Mouse (Mus musculus) heart, postnatal 0 days (tissue): Measurements from ENCODE around the gene Sstr5. TPM values are rescaled to one million over a fixed set of nuclear protein-coding genes. Genes with fewer than 3 reads are reported as not detected.

ENCODE experiments used
- ATAC-seq: fragments of 200-750 bp; cut with Nextera tagmentation; 2 replicates; pipeline ENCODE4 v1.8.0; 2017; ENCODE audit warnings: low read depth, moderate number of reproducible peaks, moderate library complexity; ENCODE audit not compliant: insufficient read depth
- DNase-seq: peaks from one replicate; pipeline ENCODE4 v3.0.0-alpha.2; 2016; ENCODE audit warnings: low spot score
- H3K27ac ChIP-seq: fragments of 300-500 bp; sonication (generic); 2 replicates; pipeline ENCODE4 v1.5.1; 2014; ENCODE audit warnings: low read depth, mild to moderate bottlenecking
- H3K27me3 ChIP-seq: fragments of 300-500 bp; sonication (generic); 2 replicates; pipeline ENCODE4 v1.6.1; 2014; ENCODE audit warnings: low read length, mixed read lengths; ENCODE audit not compliant: control insufficient read depth, insufficient read depth
- H3K36me3 ChIP-seq: fragments of 300-500 bp; sonication (generic); replicated peaks from 2 replicates; pipeline ENCODE4 v1.6.1; 2014; ENCODE audit warnings: low read length, mixed read lengths; ENCODE audit not compliant: control insufficient read depth, insufficient read depth
- H3K4me1 ChIP-seq: fragments of 300-500 bp; sonication (generic); 2 replicates; pipeline ENCODE4 v1.6.1; 2014; ENCODE audit warnings: antibody characterized with exemption; ENCODE audit not compliant: control insufficient read depth, insufficient read depth
- H3K4me2 ChIP-seq: fragments of 300-500 bp; sonication (generic); 2 replicates; pipeline ENCODE4 v1.6.1; 2014; ENCODE audit warnings: low read depth, mild to moderate bottlenecking, low read length, moderate library complexity
- H3K4me3 ChIP-seq: fragments of 300-500 bp; sonication (generic); 2 replicates; pipeline ENCODE4 v1.5.1; 2014; ENCODE audit warnings: low read depth, low read length
- H3K9ac ChIP-seq: fragments of 300-500 bp; sonication (generic); replicated peaks from 2 replicates; pipeline ENCODE4 v1.6.1; 2014; ENCODE audit warnings: low read depth, low read length, mixed read lengths
- H3K9me3 ChIP-seq: fragments of 300-500 bp; sonication (generic); replicated peaks from 2 replicates; pipeline ENCODE4 v1.6.1; 2016; ENCODE audit warnings: low read length; ENCODE audit not compliant: control insufficient read depth
- CTCF ChIP-seq: IDR thresholded peaks from 2 replicates; pipeline ENCODE4 v1.5.1; 2016; ENCODE audit warnings: antibody characterized with exemption, control low read depth, low read depth
- EP300 ChIP-seq: IDR thresholded peaks from 2 replicates; pipeline ENCODE4 v1.6.1; 2016; ENCODE audit warnings: antibody characterized with exemption, low read depth
- WGBS: fragments of 180-500 bp; shearing (Covaris S2); extraction: QIAGEN DNeasy Blood & Tissue Kit; methylation state at CpG from one replicate; pipeline ENCODE4 v1.1.7; 2014; 5-methylcytosine and 5-hydroxymethylcytosine counted together
- polyA plus RNA-seq: library from polyadenylated mRNA; unstranded; fragments of >200 nt; fragmentation: Nextera tagmentation; extraction: Ambion mirVana; gene quantifications from 2 replicates; pipeline ENCODE4 v1.2.1, GENCODE M21; 2015
- total RNA-seq: library from RNA; depleted of rRNA; stranded (reverse); fragments of >200 nt; gene quantifications from 2 replicates; pipeline ENCODE4 v1.2.3, GENCODE M21; 2014; ENCODE audit warnings: low replicate concordance

Sstr5 gene
- total and polyA plus RNA-seq, 2 experiments from 2014 or later, result not detected

GRCm38 (mm10) chr17:25472044-25472443 is 25.0 kb downstream of the Sstr5 start:
- DNase-seq (no peak), ATAC-seq (no peak)
- no peak overlapping the region for H3K27ac ChIP-seq
- peaks cover 17% of the 10 kb centered on the region; the same call in 1 of the 2 replicates for H3K4me1 ChIP-seq
- H3K9ac ChIP-seq, result no peak overlapping the region
- H3K9me3 ChIP-seq, result no peaks in the 10 kb centered on the region
- H3K36me3 ChIP-seq, result no peaks in the 10 kb centered on the region
- H3K4me2 ChIP-seq, result peak overlapping the region; percentile 50; the same call in 1 of the 2 replicates
- H3K4me3 ChIP-seq, result no peak overlapping the region
- peaks cover 25% of the 10 kb centered on the region for H3K27me3 ChIP-seq
- WGBS, result 29% methylated on average over 14 of the region's 14 CpGs
- TF ChIP-seq CTCF (no peak), EP300 (no peak)

GRCm38 (mm10) chr17:25471418-25471817 is 25.7 kb downstream of the Sstr5 start:
- WGBS, result 32% methylated on average over 8 of the region's 8 CpGs
- TF ChIP-seq EP300 (no peak), CTCF (no peak)
- H3K4me3 ChIP-seq, result no peak overlapping the region

GRCm38 (mm10) chr17:25469798-25470197 is 27.3 kb downstream of the Sstr5 start:
- DNase-seq, result peak; percentile 69
- TF ChIP-seq EP300, result no peak
- TF ChIP-seq CTCF, result peak; percentile 84
- Histone ChIP-seq H3K4me2 (no peak overlapping the region), H3K27me3 (peaks cover 15% of the 10 kb centered on the region), H3K27ac (no peak overlapping the region), H3K9me3 (no peaks in the 10 kb centered on the region), H3K4me1 (peaks cover 12% of the 10 kb centered on the region; the same call in 1 of the 2 replicates), H3K36me3 (no peaks in the 10 kb centered on the region), H3K9ac (no peak overlapping the region), H3K4me3 (no peak overlapping the region)
- 28% methylated on average over 6 of the region's 8 CpGs for WGBS
- 0 out of 2 replicates have a peak, but pooled peaks have one; percentile 10 for ATAC-seq

More at GRCm38 (mm10) chr17:25471418-25471817, 25.7 kb downstream of the Sstr5 start:
- DNase-seq (peak; percentile 40), ATAC-seq (no peak)
- Histone ChIP-seq H3K4me1 (peaks cover 15% of the 10 kb centered on the region; the same call in 1 of the 2 replicates), H3K27me3 (peaks cover 25% of the 10 kb centered on the region), H3K4me2 (peak overlapping the region; percentile 50), H3K9ac (no peak overlapping the region), H3K9me3 (no peaks in the 10 kb centered on the region), H3K27ac (no peak overlapping the region), H3K36me3 (no peaks in the 10 kb centered on the region)

- H3K27ac ChIP-seq, result no peak overlapping the region
- TF ChIP-seq EP300 (no peak), CTCF (no peak)
- 46% methylated on average over 6 of the region's 6 CpGs for WGBS
- DNase-seq, result no peak
- H3K27me3 ChIP-seq, result peaks cover 5% of the 10 kb centered on the region
- no peaks in the 10 kb centered on the region for H3K9me3 ChIP-seq
- no peaks in the 10 kb centered on the region for H3K36me3 ChIP-seq
- no peak overlapping the region for H3K4me2 ChIP-seq
- ATAC-seq, result no peak
- H3K4me1 ChIP-seq, result peaks cover 22% of the 10 kb centered on the region
- no peak overlapping the region for H3K4me3 ChIP-seq
- H3K9ac ChIP-seq, result no peak overlapping the region
Measured at GRCm38 (mm10) chr17:25468301-25468700, 28.8 kb downstream of the Sstr5 start.

GRCm38 (mm10) chr17:25467781-25468180 is 29.3 kb downstream of the Sstr5 start:
- no peak overlapping the region for H3K4me2 ChIP-seq
- H3K9me3 ChIP-seq, result no peaks in the 10 kb centered on the region
- ATAC-seq (peak; percentile 21; the same call in 1 of the 2 replicates), DNase-seq (no peak)
- no peaks in the 10 kb centered on the region for H3K36me3 ChIP-seq
- no peak overlapping the region for H3K4me3 ChIP-seq
- peaks cover 27% of the 10 kb centered on the region for H3K4me1 ChIP-seq
- no peak overlapping the region for H3K9ac ChIP-seq
- 21% methylated on average over 6 of the region's 6 CpGs for WGBS
- H3K27me3 ChIP-seq, result no peaks in the 10 kb centered on the region; the same call in 1 of the 2 replicates
- TF ChIP-seq CTCF, result no peak
- TF ChIP-seq EP300, result no peak
- no peak overlapping the region for H3K27ac ChIP-seq

- Histone ChIP-seq H3K27me3 (no peaks in the 10 kb centered on the region), H3K9ac (no peak overlapping the region), H3K4me1 (peaks cover 27% of the 10 kb centered on the region), H3K27ac (no peak overlapping the region), H3K4me2 (no peak overlapping the region), H3K36me3 (no peaks in the 10 kb centered on the region), H3K4me3 (no peak overlapping the region), H3K9me3 (no peaks in the 10 kb centered on the region)
- 39% methylated on average over 2 of the region's 2 CpGs for WGBS
- TF ChIP-seq CTCF, result no peak
- no peak for TF ChIP-seq EP300
- ATAC-seq (no peak), DNase-seq (no peak)
Measured at GRCm38 (mm10) chr17:25466257-25466656, 30.8 kb downstream of the Sstr5 start.
